Comparison of ENCODE assay signal across 7 mouse cellular contexts in genomic region chr3:36863427-36863826, GRCm38 (mm10). TPM values are rescaled to one million over a fixed set of nuclear protein-coding genes. Genes with fewer than 3 reads are reported as not detected.
A peak's percentile ranks its signal among the peaks of the same experiment; 100 is the strongest.
DNase-seq lines count a peak whose midpoint lies in the region; ATAC-seq lines count a peak whose summit lies in the region.

No protein-coding gene starts in this region.

- H3K4me3 ChIP-seq in megakaryocyte, embryonic 14.5 days (replicated peaks) = peak overlapping the region; percentile 99
- peak overlapping the region; percentile 96 for H3K4me3 ChIP-seq in brown adipose tissue, adult 24 weeks (ENCODE audit: insufficient read depth, low read depth, low read length)
- peak overlapping the region; percentile 90 for H3K4me3 ChIP-seq in hindbrain, embryonic 10.5 days
- peak overlapping the region; percentile 86 for H3K4me3 ChIP-seq in midbrain, embryonic 10.5 days

- no peak for DNase-seq in hindbrain, embryonic 10.5 days (ENCODE audit: low spot score)
- no peak for DNase-seq in midbrain, embryonic 10.5 days (ENCODE audit: low spot score)
- no peak for DNase-seq in cerebellum, adult 11 months
- no peak for DNase-seq in urinary bladder, postnatal 25 days (ENCODE audit: low spot score)

- 3% methylated on average over 23 of the region's 23 CpGs for WGBS in hindbrain, embryonic 10.5 days
- 4% methylated on average over 22 of the region's 23 CpGs for WGBS in midbrain, embryonic 10.5 days

- peaks cover 38% of the 10 kb centered on the region for H3K36me3 ChIP-seq in megakaryocyte, embryonic 14.5 days (replicated peaks; ENCODE audit: low read length)
- H3K36me3 ChIP-seq in hindbrain, embryonic 10.5 days = peaks cover 31% of the 10 kb centered on the region
- peaks cover 32% of the 10 kb centered on the region for H3K36me3 ChIP-seq in midbrain, embryonic 10.5 days

- no peak; the same call in 1 of the 2 replicates for ATAC-seq in megakaryocyte, adult 5-6 weeks (ENCODE audit: poor library complexity, severe bottlenecking)

- H3K27me3 ChIP-seq in megakaryocyte, embryonic 14.5 days (replicated peaks) = no peaks in the 10 kb centered on the region
- no peaks in the 10 kb centered on the region for H3K27me3 ChIP-seq in hindbrain, embryonic 10.5 days (ENCODE audit: insufficient read depth, poor library complexity, severe bottlenecking)
- no peaks in the 10 kb centered on the region for H3K27me3 ChIP-seq in midbrain, embryonic 10.5 days (ENCODE audit: low read depth, poor library complexity, severe bottlenecking)

- 0 out of 2 replicates have a peak overlapping the region, but pooled peaks have one; percentile 90 for H3K27ac ChIP-seq in brown adipose tissue, adult 24 weeks (replicated peaks; ENCODE audit: low read depth, low read length)
- H3K27ac ChIP-seq in hindbrain, embryonic 10.5 days = peak overlapping the region; percentile 91
- H3K27ac ChIP-seq in midbrain, embryonic 10.5 days (replicated peaks) = peak overlapping the region; percentile 89

- H3K9me3 ChIP-seq in megakaryocyte, embryonic 14.5 days = no peaks in the 10 kb centered on the region
- no peaks in the 10 kb centered on the region for H3K9me3 ChIP-seq in hindbrain, embryonic 10.5 days
- no peaks in the 10 kb centered on the region for H3K9me3 ChIP-seq in midbrain, embryonic 10.5 days (replicated peaks)

- peaks cover 46% of the 10 kb centered on the region for H3K4me1 ChIP-seq in megakaryocyte, embryonic 14.5 days
- H3K4me1 ChIP-seq in brown adipose tissue, adult 24 weeks (ENCODE audit: control insufficient read depth, insufficient read depth, insufficient read length, low read length) = 0 out of 2 replicates have a peak, but pooled peaks cover 2% of the 10 kb centered on the region
- peaks cover 9% of the 10 kb centered on the region for H3K4me1 ChIP-seq in hindbrain, embryonic 10.5 days (replicated peaks)
- peaks cover 13% of the 10 kb centered on the region for H3K4me1 ChIP-seq in midbrain, embryonic 10.5 days

RNA-seq across cellular contexts. Expression of gene 4932438A13Rik, which starts 0.5 kb away (rescaled TPM):
- polyA plus RNA-seq in megakaryocyte, embryonic 14.5 days (2012; ENCODE audit: insufficient read depth, low replicate concordance) = 1.1 TPM in 1 of 2 replicates, not detected in the other
- total RNA-seq in megakaryocyte, adult 5-6 weeks (2015) = 63.4 and 87.8 TPM in 2 replicates
- total RNA-seq in megakaryocyte, adult 5-6 weeks (2017) = 35.7 and 50.4 TPM in 2 replicates
- 10.8 and 12.0 TPM in 2 replicates for polyA plus RNA-seq in brown adipose tissue, adult 24 weeks (2012; ENCODE audit: insufficient read depth, insufficient read length, missing spikeins)
- 37.6 and 38.6 TPM in 2 replicates for polyA plus RNA-seq in hindbrain, embryonic 10.5 days (2016; fragmentation: Nextera tagmentation; extraction: Ambion mirVana)
- polyA plus RNA-seq in midbrain, embryonic 10.5 days (2016; fragmentation: Nextera tagmentation; extraction: Ambion mirVana) = 31.2 and 35.6 TPM in 2 replicates
